Mouse (Mus musculus) spleen, postnatal 10 days (tissue): ENCODE data around the gene Bpgm.

Experiments used
- DNase-seq, 2 experiments: peaks; one replicate each; pipeline ENCODE4 v3.0.0; 2021 to 2022; ENCODE audit warnings: low spot score in 2 of 2

The Bpgm gene

DNA sequence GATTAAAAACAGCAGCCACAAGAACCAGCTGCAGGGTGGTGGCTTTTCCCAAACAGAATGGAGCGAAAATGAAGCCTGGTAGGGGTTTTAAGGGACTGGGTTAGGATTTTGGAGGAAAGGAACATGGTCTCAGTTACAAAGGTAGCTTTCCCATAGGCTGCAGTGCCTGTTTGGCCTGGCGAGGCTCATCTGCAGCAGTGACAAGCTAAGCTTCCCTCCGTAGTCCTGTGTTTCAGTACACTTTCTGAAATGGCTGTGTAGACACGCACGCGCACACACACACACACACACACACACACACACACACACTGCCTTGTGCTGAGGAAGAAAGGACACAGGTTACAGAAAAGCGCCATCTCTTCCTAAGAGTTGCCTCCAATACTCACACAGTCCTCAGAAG, 7.8 kb downstream of the Bpgm start:
- no peak for DNase-seq

DNA sequence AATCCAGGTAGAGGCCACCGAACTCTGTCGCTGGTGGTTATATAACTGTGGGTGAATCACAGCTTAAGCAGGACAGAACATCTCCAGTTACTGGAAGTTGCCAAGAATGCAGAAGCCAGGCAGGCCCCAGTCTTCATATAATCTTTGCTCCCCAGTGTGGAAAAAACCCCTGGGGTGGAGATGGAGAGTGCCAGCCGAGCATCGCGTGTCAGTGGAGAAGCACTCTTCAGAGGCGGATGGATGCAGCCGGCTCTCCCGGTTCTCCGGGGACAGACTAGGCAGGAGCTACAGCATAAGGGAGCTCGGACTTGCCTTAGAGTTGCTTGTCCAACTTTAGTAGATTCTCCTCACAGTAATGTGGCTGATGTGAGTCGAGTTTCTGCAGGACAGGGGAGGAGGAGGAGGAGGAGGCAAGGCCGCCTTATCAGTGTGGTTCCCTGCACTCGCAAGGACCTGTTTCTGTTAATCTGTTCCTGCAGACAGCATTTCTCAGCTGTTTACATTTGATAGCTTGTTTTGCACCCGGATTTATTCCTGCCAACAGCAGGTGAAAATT, 10.1 kb downstream of the Bpgm start:
- DNase-seq, result peak; percentile 66 to 71

DNA sequence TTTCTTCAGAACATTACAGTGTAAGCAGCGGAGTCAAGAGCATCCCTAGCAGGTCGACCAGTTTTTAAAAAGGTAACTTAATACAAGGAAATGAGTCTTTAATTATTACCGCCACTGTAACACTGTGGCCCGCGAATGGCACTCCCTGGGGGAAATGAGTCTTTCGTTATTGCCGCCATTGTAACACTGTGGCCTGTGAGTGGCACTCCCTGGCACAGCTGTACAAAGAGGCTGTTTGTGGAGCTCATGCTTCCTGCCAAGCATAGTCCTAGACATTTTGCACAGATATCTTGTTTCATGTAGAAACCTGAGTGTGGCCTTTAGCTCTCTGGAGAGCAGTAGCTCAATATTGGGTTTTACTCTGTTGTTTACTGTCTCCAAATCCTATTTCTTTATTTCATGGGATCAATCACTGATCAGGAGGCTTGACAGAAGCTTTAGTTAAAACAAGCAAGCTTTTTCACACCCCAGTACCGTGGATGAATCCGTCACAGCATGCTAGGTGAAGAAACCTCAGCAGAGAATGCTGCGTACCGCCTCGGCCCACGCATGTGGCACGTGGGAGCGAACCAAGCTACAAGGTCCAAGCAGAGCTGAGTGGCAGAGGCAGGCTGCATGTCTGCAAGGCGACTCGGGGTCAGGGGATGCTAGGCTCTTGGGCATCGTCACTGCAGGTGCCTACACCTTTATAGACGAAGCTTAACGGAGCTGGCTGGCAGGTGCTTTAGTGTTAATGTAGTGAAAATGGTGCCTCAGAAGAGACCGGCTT, 17.5 kb downstream of the Bpgm start:
- no peak for DNase-seq

DNA sequence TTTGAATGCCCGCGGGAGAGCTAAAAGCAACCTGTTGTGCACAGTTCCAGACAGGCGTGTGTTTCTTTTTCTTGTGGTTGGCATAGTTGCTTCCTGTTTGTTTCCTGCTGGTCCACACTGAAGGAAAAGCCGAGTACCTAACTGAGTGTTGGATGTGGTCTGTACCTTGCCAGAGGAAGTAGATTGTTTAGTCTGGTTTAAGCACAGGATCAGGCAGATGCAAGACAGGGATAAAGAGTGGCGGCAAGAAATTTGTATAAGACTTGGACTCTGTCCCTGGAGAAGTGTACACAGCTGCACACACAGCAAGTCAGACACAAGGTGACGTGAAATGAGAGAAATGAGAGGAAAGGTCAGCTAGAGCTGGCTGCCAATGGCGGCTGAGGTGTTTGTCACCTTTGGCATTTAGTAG, 19.1 kb downstream of the Bpgm start:
- DNase-seq, result no peak

DNA sequence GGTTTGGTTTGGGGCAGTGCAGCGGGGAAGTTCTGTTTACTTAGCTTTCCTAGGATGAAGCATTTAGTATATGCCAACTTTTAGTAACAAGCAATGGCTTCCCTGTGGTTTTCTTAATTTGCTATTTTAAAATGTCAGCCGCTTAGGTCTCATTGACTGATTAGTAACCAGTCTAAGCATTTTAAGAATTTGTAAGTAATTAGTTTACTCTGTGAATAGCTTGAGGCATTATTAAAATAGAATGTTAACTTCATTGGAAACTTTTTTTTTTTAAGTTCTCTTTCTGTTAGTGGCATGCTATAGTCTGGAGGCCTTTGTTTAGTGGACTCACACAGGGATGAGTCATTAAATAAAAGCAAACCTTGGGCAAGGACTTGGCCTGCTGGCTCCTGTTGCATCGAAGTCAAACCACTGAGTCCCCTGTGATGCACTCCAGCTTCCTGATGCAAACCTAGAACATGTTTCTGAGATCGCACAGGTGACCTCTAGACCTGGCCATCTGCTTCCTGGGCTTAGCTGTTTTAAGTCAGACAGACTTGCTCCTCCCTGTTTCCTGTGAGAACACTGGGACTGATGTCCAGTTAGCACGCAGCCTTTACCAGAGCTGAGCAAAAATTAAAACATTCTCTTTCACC, 22.1 kb downstream of the Bpgm start:
- no peak for DNase-seq

DNA sequence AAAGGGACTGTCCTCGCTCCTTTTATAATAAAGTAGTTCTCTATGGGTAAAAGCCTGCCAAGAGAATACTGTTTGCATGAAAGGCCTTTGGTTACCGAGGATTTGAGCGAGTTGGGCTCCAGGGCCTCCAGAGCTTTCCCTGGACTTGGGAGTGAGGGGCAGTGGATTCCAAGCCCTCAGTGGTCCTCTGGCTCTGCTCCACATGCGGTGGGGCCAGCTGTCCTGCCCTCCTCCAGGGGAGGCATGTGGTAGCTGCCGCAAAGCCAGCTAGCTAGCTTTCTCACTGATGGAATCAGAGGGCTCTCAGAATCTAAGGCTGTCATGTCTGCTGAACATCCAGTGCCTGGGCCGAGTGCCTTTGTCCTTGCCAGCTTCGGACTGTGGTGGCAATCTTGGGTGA, 26.3 kb downstream of the Bpgm start:
- no peak for DNase-seq

DNA sequence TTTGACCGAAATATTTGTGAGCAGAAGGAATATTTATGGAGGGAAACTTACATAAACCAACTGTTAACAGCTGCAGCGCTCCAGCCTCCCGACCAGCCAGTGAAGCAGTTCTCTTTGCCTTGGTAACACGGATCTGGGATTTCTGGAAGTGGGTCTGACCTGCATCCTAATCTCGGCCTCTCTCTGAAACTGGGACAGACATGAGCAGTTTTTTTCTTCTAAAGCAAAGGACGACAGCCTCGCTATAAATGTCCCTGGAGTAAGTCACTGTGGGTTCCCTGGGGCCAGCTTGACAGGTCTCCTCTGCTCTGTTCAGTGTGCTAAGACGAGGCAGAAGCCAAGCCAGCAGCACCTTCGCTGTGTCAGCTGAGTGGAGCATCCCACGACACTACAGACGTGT, 29.9 kb downstream of the Bpgm start:
- no peak for DNase-seq

DNA sequence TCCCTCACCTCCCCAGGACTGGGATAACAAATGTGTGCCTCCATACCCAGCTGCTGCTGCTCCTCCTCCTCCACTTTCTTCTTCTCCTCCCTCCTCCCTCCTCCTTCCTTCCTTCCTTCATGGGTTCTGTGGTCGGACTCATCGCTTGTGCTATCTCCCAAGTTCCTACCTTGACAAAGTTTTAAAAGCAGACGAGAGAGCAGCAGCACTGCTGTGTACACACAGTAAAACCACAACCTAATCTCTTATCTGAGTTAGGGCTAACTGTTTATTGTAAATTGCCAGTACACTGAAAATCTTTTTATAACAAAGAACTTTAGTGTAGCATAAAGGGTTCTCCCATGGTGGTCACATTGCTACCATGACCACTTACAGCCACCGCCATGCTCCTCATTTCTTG, 31.6 kb downstream of the Bpgm start:
- DNase-seq, result no peak

DNA sequence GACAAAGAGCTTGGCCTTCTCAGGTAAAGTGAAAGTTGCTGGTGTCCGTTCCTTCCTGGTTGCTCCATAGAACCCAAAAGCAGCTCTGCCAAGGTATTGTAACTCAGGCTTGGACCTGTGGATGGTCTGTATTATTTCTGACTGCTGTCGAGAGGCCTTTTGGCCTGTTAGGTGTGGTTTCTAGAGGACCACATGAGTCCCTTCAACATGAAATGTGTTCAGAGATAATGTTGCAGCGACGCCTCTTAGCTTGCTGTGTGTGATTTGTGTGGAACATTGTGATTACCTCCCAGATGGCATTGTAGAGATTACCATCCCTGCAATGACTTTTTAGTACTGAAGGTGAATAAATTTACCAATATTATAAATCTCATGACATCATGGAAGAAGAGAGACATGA, 32.0 kb downstream of the Bpgm start:
- DNase-seq, result no peak

DNA sequence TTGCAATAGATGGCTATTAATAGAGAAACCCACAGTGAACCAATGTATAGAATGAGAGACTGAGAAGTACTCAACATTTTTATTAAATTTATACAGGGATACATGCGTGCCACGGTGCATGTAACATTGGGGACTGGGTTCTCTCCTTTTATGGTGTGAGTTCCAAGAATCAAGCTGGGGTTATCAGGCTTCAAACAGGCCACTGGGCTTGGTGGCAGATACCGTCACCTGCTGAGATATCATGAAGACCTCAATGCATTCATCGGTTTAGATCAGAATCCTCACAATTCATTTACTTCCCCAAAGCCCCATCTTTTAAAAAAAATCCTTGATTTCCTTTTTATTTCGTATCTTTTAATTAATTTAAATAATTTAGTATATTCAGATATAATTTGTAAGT, 34.3 kb downstream of the Bpgm start:
- no peak for DNase-seq

DNA sequence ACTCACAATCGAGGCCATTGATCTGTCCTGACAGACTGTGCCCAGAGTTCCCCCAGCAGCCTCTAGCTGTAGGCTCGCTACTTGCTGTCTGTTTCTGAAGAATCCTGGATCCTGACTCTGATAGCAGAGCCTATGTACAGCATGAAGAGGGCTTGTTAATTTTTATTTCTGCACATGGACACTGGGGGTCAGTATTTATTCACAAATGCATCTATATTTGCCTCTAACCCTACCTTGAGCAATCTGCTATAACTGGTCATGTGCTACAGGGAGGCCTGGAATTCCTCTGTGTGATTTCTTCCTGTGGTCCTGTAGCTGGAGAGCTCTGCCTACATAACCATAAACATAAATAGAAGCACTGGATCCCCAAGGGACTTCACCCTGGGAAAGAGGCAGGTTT, 35.4 kb downstream of the Bpgm start:
- no peak for DNase-seq

DNA sequence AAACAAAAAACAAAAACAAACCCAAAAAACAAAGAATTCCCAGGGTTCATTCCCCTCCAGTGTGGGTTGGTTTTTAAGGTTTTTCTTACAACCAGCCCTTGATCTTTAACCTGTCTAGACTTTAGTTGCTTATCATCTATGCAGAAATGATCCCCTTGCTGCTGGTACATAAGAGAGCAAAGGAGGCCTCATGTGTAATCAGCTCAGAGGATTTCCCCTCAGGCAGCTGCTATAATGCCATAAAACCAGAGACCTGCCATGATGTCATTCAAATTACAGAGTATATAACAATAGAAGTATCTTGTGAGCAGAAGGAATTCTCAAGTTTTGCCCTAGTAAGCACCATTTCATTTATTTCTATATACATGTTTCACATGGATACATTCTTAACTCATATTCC, 36.7 kb downstream of the Bpgm start:
- no peak for DNase-seq

DNA sequence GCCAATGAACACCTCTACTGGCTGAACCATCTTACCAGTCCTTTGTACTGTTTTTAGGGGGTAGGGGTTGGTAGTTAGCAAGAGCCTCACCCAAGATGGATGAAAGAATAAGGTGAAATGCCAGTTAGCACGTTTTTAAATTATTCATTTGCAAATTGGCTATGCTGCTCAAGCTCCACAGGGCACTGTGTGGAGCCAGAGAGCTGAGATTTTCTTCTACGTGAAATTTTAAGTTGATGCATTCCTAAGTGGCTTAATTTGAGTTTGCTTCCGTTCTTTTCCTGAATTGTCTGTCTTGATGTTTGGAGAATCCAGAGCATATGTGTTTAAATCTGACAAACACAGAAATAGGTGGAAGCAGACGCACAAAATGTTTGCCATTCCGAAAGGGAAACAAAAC, 38.6 kb downstream of the Bpgm start:
- no peak for DNase-seq

DNA sequence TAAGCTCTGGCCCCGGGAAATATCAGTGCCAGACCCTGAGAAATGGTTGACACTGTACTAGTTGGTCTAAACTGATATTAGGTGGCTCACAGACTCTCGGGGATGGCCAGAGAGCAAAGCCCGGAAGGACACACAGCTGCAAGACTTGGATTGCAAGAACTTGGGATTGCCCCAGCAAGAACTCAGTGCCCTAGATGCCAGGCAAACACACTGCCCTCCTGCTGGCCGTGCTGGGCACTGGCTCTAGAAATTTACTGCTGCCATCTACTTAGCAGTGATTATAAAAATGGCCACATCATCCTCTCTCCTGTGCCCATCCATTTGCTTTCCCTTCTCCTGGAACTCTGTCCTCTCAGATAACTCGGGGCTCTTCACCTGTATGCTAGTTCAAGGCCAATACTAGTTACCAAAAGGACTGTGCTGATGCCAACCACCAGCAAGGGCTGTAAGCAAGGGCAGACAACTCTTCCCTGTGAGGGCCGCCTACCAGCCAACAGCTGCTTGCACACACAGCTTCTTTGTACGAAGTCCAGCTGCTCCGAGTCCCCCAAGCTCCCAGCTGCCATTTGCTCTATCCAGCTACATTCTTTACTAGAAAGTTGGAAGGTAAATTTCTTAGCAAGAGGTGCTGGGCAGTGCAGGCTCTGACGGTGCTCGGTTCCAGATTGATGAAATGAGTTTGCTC, 39.2 kb downstream of the Bpgm start:
- no peak for DNase-seq

DNA sequence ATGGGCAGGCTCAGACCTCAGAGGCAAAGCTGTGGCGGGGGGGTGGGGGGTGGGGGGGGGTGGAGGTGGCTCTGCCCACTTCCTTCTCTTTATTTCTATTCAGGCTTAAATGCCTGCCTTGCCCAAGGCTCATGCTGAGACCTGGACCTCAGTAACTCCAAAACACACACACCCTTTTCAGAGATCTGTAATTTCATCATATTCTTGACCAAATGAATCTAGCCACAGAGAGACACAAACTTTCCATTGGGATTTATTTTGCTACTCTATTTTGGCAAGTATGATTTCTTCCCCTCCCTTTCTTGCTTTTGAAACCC, 39.7 kb downstream of the Bpgm start:
- no peak for DNase-seq

DNA sequence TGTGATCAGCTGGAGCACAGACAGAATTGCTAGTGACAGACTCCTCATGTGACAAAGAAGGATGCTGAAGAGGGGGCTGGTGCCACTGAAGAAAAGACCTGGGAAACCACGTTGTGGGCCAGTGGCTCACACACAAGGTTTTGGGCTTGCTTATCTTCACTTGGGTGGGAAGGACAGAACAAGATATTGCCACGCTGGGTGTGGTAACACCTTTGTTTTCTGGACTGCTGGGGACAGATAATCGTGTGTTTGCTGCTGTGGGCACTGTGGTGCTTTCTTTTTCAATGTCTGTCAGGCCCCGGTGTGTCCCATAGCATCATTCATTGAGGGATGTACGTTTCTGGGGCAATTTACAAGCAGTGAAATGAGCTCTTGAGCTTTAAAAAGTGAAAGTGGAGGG, 41.7 kb downstream of the Bpgm start:
- DNase-seq, result peak in 1 of 2 experiments; percentile 36

DNA sequence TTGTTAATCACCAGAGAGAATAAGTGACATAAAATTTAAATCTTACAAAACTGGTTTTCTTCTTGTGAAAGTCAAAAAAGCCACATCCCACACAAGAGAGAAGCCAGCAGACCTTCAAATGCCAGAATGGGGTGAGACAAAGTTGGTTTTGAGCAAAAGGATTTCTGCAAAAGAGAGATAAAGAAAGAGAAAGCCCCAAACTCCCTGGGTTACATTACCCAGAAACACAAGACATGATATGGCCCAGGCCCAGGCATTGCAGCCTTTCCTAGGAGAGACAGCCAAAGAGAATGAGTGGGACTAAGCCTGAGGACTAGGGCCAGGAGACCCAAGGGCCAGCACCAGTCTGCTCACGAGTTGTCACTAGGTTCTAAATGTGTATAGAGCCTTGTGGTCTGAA, 43.1 kb downstream of the Bpgm start:
- no peak for DNase-seq

DNA sequence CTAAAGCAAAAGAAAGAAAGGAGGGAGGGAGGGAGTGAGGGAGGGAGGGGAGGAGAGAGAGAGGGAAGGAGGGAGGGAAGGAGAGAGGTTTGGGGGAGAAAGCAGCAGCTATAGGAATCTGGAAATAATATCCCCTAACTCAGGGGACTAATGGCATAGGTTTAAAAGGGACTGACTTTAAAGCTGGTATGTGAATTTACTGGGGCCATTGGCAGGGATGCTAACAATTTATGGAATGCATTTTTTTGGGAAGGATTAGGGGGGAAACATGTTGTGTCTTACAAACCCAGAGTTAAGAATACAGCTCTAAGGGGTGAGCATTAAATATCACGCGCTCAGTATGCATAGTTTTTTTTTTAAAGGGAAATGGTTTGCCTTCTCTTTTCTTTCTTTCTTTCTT, 44.5 kb downstream of the Bpgm start:
- no peak for DNase-seq

DNA sequence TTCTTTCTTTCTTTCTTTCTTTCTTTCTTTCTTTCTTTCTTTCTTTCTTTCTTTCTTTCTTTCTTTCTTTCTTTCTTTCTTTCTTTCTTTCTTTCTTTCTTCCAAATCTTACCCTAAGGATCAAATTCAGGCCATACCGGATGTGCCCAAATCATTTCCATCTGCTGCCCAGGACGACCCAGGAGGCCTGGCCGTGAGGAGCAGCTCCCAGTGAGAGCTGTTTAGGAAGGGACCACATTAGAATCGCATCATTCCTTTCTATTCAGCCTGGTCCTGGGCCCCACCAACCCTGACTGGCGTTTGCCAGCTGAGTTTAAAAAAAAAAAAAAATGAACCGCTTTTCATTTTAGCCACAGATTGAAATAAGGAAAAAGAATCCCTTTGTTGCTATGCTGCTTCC, 44.9 kb downstream of the Bpgm start:
- no peak for DNase-seq

DNA sequence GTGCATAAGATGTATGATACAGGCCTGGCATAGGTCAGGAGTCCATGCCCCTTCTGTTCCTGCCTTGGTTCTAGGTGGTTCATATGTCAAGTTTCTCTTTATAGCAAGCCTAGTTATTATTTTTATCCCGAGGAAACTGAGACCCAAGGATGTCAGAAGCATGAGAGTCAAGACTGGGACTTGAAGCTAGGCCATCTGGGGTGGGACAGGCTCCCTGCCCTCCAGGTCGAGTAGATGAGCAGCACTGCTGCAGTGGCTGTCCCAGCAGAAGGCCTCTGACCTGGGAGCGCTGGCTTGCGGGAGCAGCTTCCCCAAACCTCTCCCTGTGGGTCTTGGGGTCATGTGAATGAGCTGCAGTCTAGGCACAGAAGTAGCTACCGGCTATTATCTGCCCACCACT, 47.5 kb downstream of the Bpgm start:
- no peak for DNase-seq

DNA sequence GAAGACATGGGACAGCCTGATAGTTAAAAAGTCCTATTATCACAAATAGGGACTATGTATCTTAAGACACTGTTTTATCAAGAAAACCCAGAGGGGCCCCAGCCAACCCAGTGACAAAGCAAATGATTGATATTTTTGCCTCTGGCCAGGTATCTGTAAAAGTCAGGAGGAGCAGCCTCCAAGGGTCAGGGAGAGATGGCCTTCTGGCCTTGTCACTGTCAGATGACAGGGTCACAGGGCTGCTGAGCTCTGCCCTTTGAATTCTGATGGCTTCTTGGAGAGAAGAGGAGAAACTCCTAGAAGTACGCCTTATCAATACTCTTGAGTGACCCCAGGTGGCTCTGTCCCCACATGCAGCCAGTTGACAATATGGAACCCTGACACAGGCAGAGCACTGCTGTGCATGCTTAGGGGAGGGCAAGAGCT, 49.5 kb downstream of the Bpgm start:
- no peak for DNase-seq

DNA sequence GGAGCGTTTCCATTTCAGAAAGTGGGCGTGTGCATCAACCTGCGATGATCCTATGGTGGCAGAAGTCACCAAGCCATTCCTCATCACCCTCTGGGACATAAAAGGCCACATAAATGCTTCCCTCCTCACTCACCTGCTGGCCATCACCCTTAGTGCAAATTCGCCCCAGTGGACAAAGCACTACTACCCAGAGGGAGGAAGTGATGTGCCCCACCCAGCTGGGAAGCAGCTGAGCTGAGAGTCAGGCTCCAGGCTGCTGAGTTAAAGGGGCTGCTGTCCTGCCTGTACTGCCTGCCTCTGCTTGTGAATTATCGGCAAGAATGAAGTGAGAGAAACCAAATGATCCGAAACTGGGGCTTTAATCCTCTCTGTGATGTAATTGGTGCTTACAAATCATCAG, 49.9 kb downstream of the Bpgm start:
- DNase-seq, result no peak

DNA sequence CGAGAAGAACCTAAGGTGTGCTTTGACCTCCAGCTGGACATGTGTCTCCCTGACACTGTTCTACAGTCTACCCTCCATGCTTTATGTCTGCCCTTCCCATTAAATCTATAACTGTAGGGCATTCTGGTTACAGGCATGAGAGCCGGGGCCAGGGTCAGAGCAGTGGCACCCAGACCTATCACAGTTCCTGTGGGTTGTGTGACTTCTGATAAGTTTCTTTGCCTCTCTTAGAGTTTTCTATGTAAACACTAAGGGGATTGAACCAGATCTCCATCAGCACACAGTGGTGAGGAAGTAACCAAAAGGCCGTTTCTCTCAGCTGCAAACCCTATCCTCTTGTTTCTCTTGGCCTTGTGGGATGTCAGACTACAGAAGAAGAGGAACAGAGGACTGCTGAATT, 50.4 kb downstream of the Bpgm start:
- no peak for DNase-seq
